Mouse (Mus musculus): ENCODE data around the gene Myo9b. TPM values are rescaled to one million over a fixed set of nuclear protein-coding genes. Genes with fewer than 3 reads are reported as not detected.

The Myo9b gene
- total and polyA plus RNA-seq, 2 experiments from 2014 or later, result 8.6 to 38.4 TPM

GRCm38 (mm10) chr8:71296188-71296621, 23.7 kb downstream of the Myo9b start:
- H3K4me3 ChIP-seq (ENCODE audit: low read length), result no peak overlapping the region
- H3K27me3 ChIP-seq (ENCODE audit: insufficient read depth, low read length), result no peaks in the 10 kb centered on the region
- DNase-seq (ENCODE audit: low spot score), result no peak
- no peak for TF ChIP-seq CTCF (IDR thresholded peaks at IDR 0.05; ENCODE audit: low read depth)
- H3K27ac ChIP-seq, result no peak overlapping the region
- H3K9me3 ChIP-seq (ENCODE audit: low read length), result no peaks in the 10 kb centered on the region
- H3K36me3 ChIP-seq (ENCODE audit: insufficient read depth, low read length), result peaks cover 13% of the 10 kb centered on the region
- no peak for ATAC-seq
- H3K4me1 ChIP-seq (ENCODE audit: insufficient read depth, low read length), result no peaks in the 10 kb centered on the region
- H3K4me2 ChIP-seq (ENCODE audit: low read depth, low read length), result no peak overlapping the region
- WGBS, result 87% methylated on average over 2 of the region's 2 CpGs
- no peak overlapping the region for H3K9ac ChIP-seq (replicated peaks; ENCODE audit: low read length)

GRCm38 (mm10) chr8:71296784-71297183, 24.3 kb downstream of the Myo9b start:
- no peak overlapping the region for H3K27ac ChIP-seq
- no peak for TF ChIP-seq CTCF (IDR thresholded peaks at IDR 0.05; ENCODE audit: low read depth)
- no peak overlapping the region for H3K4me2 ChIP-seq (ENCODE audit: low read depth, low read length)
- 89% methylated on average over 2 of the region's 2 CpGs for WGBS
- ATAC-seq (no peak), DNase-seq (ENCODE audit: low spot score) (no peak)
- no peaks in the 10 kb centered on the region for H3K27me3 ChIP-seq (ENCODE audit: insufficient read depth, low read length)
- no peaks in the 10 kb centered on the region for H3K4me1 ChIP-seq (ENCODE audit: insufficient read depth, low read length)
- no peak overlapping the region for H3K9ac ChIP-seq (replicated peaks; ENCODE audit: low read length)
- peaks cover 12% of the 10 kb centered on the region; the same call in 1 of the 2 replicates for H3K36me3 ChIP-seq (ENCODE audit: insufficient read depth, low read length)
- no peaks in the 10 kb centered on the region for H3K9me3 ChIP-seq (ENCODE audit: low read length)
- no peak overlapping the region for H3K4me3 ChIP-seq (ENCODE audit: low read length)

- Histone ChIP-seq H3K27ac (no peak overlapping the region), H3K27me3 (ENCODE audit: insufficient read depth, low read length) (no peaks in the 10 kb centered on the region), H3K9me3 (ENCODE audit: low read length) (no peaks in the 10 kb centered on the region), H3K4me3 (ENCODE audit: low read length) (no peak overlapping the region), H3K9ac (replicated peaks; ENCODE audit: low read length) (no peak overlapping the region), H3K4me1 (ENCODE audit: insufficient read depth, low read length) (no peaks in the 10 kb centered on the region), H3K36me3 (ENCODE audit: insufficient read depth, low read length) (peaks cover 12% of the 10 kb centered on the region; the same call in 1 of the 2 replicates), H3K4me2 (ENCODE audit: low read depth, low read length) (no peak overlapping the region)
- TF ChIP-seq CTCF (IDR thresholded peaks at IDR 0.05; ENCODE audit: low read depth), result no peak
- ATAC-seq (no peak), DNase-seq (ENCODE audit: low spot score) (no peak)
- WGBS, result 90% methylated on average over 1 of the region's 1 CpGs
These were observed 24.9 kb downstream of the Myo9b start for GRCm38 (mm10) chr8:71297439-71297838.

- no peak for DNase-seq (ENCODE audit: low spot score)
- no peaks in the 10 kb centered on the region; the same call in 1 of the 2 replicates for H3K9me3 ChIP-seq (ENCODE audit: low read length)
- H3K27ac ChIP-seq, result no peak overlapping the region
- no peak overlapping the region for H3K4me3 ChIP-seq (ENCODE audit: low read length)
- H3K9ac ChIP-seq (replicated peaks; ENCODE audit: low read length), result no peak overlapping the region
- no peak for ATAC-seq
- no peaks in the 10 kb centered on the region for H3K27me3 ChIP-seq (ENCODE audit: insufficient read depth, low read length)
- H3K4me1 ChIP-seq (ENCODE audit: insufficient read depth, low read length), result no peaks in the 10 kb centered on the region
- H3K4me2 ChIP-seq (ENCODE audit: low read depth, low read length), result no peak overlapping the region
- H3K36me3 ChIP-seq (ENCODE audit: insufficient read depth, low read length), result peaks cover 9% of the 10 kb centered on the region; the same call in 1 of the 2 replicates
- no peak for TF ChIP-seq CTCF (IDR thresholded peaks at IDR 0.05; ENCODE audit: low read depth)
- 100% methylated on average over 3 of the region's 3 CpGs for WGBS
These were observed 27.2 kb downstream of the Myo9b start for GRCm38 (mm10) chr8:71299716-71300115.

GRCm38 (mm10) chr8:71302788-71303187, 30.3 kb downstream of the Myo9b start:
- WGBS, result 97% methylated on average over 1 of the region's 1 CpGs
- Histone ChIP-seq H3K9me3 (ENCODE audit: low read length) (no peaks in the 10 kb centered on the region; the same call in 1 of the 2 replicates), H3K27me3 (ENCODE audit: insufficient read depth, low read length) (no peaks in the 10 kb centered on the region), H3K4me3 (ENCODE audit: low read length) (no peak overlapping the region), H3K27ac (no peak overlapping the region), H3K4me2 (ENCODE audit: low read depth, low read length) (no peak overlapping the region), H3K36me3 (ENCODE audit: insufficient read depth, low read length) (no peaks in the 10 kb centered on the region), H3K9ac (replicated peaks; ENCODE audit: low read length) (no peak overlapping the region), H3K4me1 (ENCODE audit: insufficient read depth, low read length) (no peaks in the 10 kb centered on the region)
- ATAC-seq (no peak), DNase-seq (ENCODE audit: low spot score) (no peak)
- no peak for TF ChIP-seq CTCF (IDR thresholded peaks at IDR 0.05; ENCODE audit: low read depth)

GRCm38 (mm10) chr8:71303632-71304031, 31.1 kb downstream of the Myo9b start:
- Histone ChIP-seq H3K9me3 (ENCODE audit: low read length) (no peaks in the 10 kb centered on the region; the same call in 1 of the 2 replicates), H3K27me3 (ENCODE audit: insufficient read depth, low read length) (no peaks in the 10 kb centered on the region), H3K4me1 (ENCODE audit: insufficient read depth, low read length) (no peaks in the 10 kb centered on the region), H3K27ac (no peak overlapping the region), H3K4me2 (ENCODE audit: low read depth, low read length) (no peak overlapping the region), H3K4me3 (ENCODE audit: low read length) (no peak overlapping the region), H3K9ac (replicated peaks; ENCODE audit: low read length) (no peak overlapping the region), H3K36me3 (ENCODE audit: insufficient read depth, low read length) (no peaks in the 10 kb centered on the region)
- ATAC-seq (no peak), DNase-seq (ENCODE audit: low spot score) (no peak)
- 72% methylated on average over 1 of the region's 1 CpGs for WGBS
- no peak for TF ChIP-seq CTCF (IDR thresholded peaks at IDR 0.05; ENCODE audit: low read depth)

GRCm38 (mm10) chr8:71305988-71306387, 33.5 kb downstream of the Myo9b start:
- Histone ChIP-seq H3K36me3 (ENCODE audit: insufficient read depth, low read length) (no peaks in the 10 kb centered on the region), H3K27ac (no peak overlapping the region), H3K9me3 (ENCODE audit: low read length) (no peaks in the 10 kb centered on the region; the same call in 1 of the 2 replicates), H3K4me2 (ENCODE audit: low read depth, low read length) (no peak overlapping the region), H3K27me3 (ENCODE audit: insufficient read depth, low read length) (no peaks in the 10 kb centered on the region), H3K9ac (replicated peaks; ENCODE audit: low read length) (no peak overlapping the region), H3K4me3 (ENCODE audit: low read length) (no peak overlapping the region), H3K4me1 (ENCODE audit: insufficient read depth, low read length) (no peaks in the 10 kb centered on the region)
- no peak for TF ChIP-seq CTCF (IDR thresholded peaks at IDR 0.05; ENCODE audit: low read depth)
- 68% methylated on average over 1 of the region's 1 CpGs for WGBS
- DNase-seq (ENCODE audit: low spot score) (no peak), ATAC-seq (no peak)

All from hindbrain, postnatal 0 days (tissue).